Mouse (Mus musculus) neutrophil, adult 65 days (primary cell): ENCODE data around the gene Olfr60. TPM values are rescaled to one million over a fixed set of nuclear protein-coding genes. Genes with fewer than 3 reads are reported as not detected.

Experiments used
- total RNA-seq: library from RNA; stranded (reverse); gene quantifications from 2 replicates; pipeline ENCODE4 v1.2.4, GENCODE M21; 2023

The Olfr60 gene
- total RNA-seq = not detected in 2 replicates

DNA sequence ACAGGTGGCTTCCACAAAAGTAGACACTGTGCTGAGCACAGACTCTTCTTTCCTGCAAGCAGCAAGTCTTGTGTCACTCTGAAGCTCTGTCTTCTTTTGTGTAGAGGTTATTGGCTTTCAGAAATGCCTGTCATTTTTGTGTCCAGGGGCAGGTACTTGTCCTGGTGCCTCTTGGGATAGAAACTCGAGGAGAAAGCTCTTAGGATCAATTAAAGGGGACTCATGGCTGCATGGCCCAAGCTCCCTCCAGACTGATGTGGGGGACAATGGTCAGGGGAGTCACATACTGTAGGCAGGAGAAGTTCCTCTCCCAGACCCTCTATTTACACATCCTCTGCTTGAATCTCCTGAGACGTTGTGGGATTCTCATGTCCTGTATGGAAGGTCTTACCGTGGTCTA lies at the start of gene Olfr60:
TSS of gene Olfr60 (minus strand) at position 101 of the 400 bp plus-strand sequence.

DNA sequence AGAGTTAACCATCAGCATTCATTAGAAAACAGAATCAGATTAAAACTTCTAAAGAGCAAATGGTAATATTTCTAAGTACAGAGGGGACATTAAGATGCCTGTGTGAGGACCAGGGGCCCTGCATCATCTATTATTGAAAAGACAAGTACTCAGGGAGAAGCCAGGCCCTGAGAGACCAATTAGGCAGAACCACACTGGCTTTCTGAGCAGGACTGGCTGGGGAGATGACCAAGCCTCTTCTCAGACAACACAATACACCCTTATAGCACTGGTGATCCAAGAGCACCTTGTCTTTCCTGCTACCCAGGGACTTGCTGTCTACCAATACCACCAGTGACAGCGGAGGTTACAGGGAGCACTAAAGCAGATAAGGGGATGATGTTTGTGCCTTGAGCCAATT lies 41.3 kb upstream of the Olfr60 start, which contains the start of gene Olfr531:
TSS of gene Olfr531 (minus strand) at position 101 of the 400 bp plus-strand sequence.

DNA sequence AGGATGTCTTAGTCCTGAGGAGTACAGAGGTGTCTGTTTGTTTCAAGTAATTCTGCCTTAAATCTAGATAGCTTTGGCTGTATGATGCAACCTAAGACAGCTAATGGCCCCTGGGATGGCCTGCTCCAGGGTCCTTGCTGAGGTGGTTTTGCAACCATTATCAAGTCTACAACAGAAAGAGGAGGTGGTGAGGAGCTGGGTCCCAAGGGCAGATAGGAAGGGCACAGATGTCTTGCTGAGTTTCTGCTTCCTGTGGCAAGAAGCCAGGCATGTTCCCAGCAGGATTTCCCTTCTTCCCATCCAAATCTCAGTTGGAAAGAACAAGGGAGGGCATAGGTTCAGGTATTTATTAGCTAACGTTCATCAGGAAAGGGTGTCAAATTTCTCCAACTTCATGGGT lies 14.8 kb upstream of the Olfr60 start, which contains the start of gene Olfr530:
TSS of gene Olfr530 (minus strand) at position 101 of the 400 bp plus-strand sequence.

DNA sequence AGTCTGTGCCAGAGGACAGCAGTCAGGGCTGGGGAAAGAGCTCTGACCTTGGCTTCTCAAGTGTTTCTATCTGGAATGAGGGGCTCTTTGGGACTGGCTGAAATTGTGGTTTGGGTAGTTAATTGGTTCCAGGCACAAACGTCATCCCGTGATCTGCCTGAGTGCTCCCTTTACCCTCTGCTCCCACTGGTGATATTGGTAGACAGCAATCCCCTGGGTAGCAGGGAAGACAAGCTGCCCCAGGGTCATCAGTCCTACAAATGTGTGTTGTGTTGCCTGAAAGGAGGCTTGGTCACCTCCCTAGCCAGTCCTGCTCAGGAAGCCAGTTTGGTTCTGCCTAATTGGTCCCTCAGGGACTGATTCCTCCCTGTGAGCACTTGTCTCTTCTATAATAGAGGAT lies 27.8 kb downstream of the Olfr60 start, which contains the start of gene Olfr527:
TSS of gene Olfr527 (plus strand) at position 301 of the 400 bp plus-strand sequence.

DNA sequence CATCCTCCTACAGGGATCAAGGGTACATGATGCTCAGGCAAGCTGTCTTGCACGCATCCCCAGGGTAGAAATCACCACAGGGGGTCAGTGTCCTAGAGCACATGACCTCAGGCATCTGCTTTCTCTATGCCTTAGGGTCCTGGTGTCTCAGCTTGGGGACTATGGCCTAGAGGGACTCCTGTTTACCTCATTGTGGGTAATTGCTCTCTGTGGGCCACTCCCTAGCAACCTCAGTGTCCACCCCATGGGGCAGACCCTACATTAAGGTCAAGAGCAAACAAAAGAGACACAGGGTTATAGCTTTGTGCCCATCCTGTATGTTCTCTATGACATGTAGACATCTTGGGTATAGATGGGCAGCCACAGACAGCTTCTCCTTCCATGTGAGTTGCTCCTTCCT lies 40.9 kb downstream of the Olfr60 start, which contains the start of gene Olfr525:
TSS of gene Olfr525 (plus strand) at position 301 of the 400 bp plus-strand sequence.

Other genes with a start within 250 kb of the Olfr60 start
- 3.9 and 9.7 TPM in 2 replicates for gene Paox, start 245.9 kb downstream of the Olfr60 start, total RNA-seq
- gene Echs1, start 245.2 kb downstream of the Olfr60 start, total RNA-seq = 27.9 and 31.7 TPM in 2 replicates
- 4.7 and 5.0 TPM in 2 replicates for gene Mtg1, start 224.1 kb downstream of the Olfr60 start, total RNA-seq
- not detected in 2 replicates for gene Sprn, start 206.8 kb downstream of the Olfr60 start, total RNA-seq
- gene Olfr522, start 196.9 kb downstream of the Olfr60 start, total RNA-seq = not detected in 2 replicates
- not detected in 2 replicates for gene Olfr523, start 188.5 kb downstream of the Olfr60 start, total RNA-seq
- gene Olfr524, start 155.7 kb downstream of the Olfr60 start, total RNA-seq = not detected in 2 replicates
- not detected in 2 replicates for gene Cd163l1, start 143.4 kb downstream of the Olfr60 start, total RNA-seq
- not detected in 2 replicates for gene 5830411N06Rik, start 114.4 kb downstream of the Olfr60 start, total RNA-seq
- not detected in 2 replicates for gene Olfr525, start 40.8 kb downstream of the Olfr60 start, total RNA-seq
- gene Olfr527, start 27.7 kb downstream of the Olfr60 start, total RNA-seq = not detected in 2 replicates
- not detected in 2 replicates for gene Olfr530, start 14.7 kb upstream of the Olfr60 start, total RNA-seq
- gene Olfr531, start 41.2 kb upstream of the Olfr60 start, total RNA-seq = not detected in 2 replicates
- not detected in 2 replicates for gene Olfr532, start 60.0 kb upstream of the Olfr60 start, total RNA-seq
- gene Olfr533, start 101.7 kb upstream of the Olfr60 start, total RNA-seq = not detected in 2 replicates
- gene Olfr535, start 122.5 kb upstream of the Olfr60 start, total RNA-seq = not detected in 2 replicates
- gene Olfr536, start 145.7 kb upstream of the Olfr60 start, total RNA-seq = not detected in 2 replicates
- gene Olfr538, start 206.2 kb upstream of the Olfr60 start, total RNA-seq = not detected in 2 replicates
- gene Olfr46, start 239.6 kb upstream of the Olfr60 start, total RNA-seq = 0.06 TPM in 1 of 2 replicates, not detected in the other